Comparison of ENCODE assay signal across 8 mouse cellular contexts in the genomic region with DNA sequence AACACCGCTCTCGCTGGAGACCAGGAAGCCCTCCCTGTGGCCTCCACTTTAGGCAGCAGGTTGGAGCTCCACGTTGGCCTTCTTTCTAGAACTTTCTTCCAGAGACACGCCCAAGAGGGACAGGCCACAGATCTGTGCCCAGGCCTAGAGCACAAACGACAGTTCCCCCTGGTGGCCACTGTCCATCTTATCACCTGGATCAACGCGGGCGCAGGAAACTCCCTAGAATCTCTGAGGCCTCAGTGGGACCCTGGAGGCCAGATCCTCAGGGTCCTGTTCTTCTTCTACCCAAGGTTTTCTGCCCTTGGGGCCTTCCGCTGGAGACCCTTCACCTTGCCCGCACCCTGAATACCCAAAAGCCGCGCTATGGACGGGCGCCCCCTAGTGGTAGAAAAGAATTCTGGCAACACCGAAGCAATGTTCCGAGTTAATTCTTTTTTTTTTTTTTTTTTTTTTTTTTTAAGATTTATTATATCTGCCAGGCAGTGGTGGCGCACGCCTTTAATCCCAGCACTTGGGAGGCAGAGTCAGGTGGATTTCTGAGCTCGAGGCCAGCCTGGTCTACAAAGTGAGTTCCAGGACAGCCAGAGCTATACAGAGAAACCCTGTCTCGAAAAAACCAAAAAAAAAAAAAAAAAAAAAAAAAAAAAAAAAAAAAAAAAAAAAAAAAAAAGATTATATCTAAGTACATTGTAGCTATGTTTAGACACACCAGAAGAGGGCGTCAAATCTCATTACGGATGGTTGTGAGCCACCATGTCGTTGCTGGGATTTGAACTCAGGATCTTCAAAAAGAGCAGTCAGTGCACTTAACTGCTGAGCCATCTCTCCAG. TPM values are rescaled to one million over a fixed set of nuclear protein-coding genes. Genes with fewer than 3 reads are reported as not detected.
DNase-seq lines count a peak whose midpoint lies in the region; ATAC-seq and TF ChIP-seq lines count a peak whose summit lies in the region.
"Not testable (repeated sequence)": the region's sequence is repeated elsewhere in the genome, so short reads cannot be mapped to it uniquely, and the experiment has no call there.

No protein-coding gene starts in this region.

- not testable (repeated sequence) for H3K9me3 ChIP-seq in heart, embryonic 13.5 days; kidney, embryonic 15.5 days (replicated peaks); liver, embryonic 12.5 days (replicated peaks); stomach, embryonic 15.5 days

- peak; percentile 56; the same call in 1 of the 2 replicates for TF ChIP-seq CTCF in brain, embryonic 14.5 days (IDR thresholded peaks at IDR 0.05; ENCODE audit: borderline replicate concordance, extremely low read depth, insufficient read depth, insufficient read length)
- TF ChIP-seq CTCF in embryonic fibroblast, embryonic 13.5 days (IDR thresholded peaks at IDR 0.05; ENCODE audit: borderline replicate concordance, insufficient read depth, low read length) = peak; percentile 42

- DNase-seq in brain, embryonic 14.5 days (ENCODE audit: low read depth) = peak; percentile 56
- peak; percentile 93 for DNase-seq in naive thymus-derived CD4-positive, alpha-beta T cell, adult 2 months (ENCODE audit: low read depth)

- H3K4me3 ChIP-seq in embryonic fibroblast, embryonic 13.5 days (ENCODE audit: insufficient read depth, low read length); kidney, embryonic 15.5 days (replicated peaks): not testable (repeated sequence)
- peak overlapping the region; percentile 34; the same call in 1 of the 2 replicates for H3K4me3 ChIP-seq in heart, embryonic 13.5 days
- H3K4me3 ChIP-seq in liver, embryonic 12.5 days = peak overlapping the region; percentile 18; the same call in 1 of the 2 replicates
- H3K4me3 ChIP-seq in stomach, embryonic 15.5 days (replicated peaks) = 0 out of 2 replicates have a peak overlapping the region, but pooled peaks have one; percentile 18

- WGBS in heart, embryonic 13.5 days = 27% methylated on average over 23 of the region's 23 CpGs
- 29% methylated on average over 23 of the region's 23 CpGs for WGBS in kidney, embryonic 15.5 days
- 18% methylated on average over 23 of the region's 23 CpGs for WGBS in liver, embryonic 12.5 days (ENCODE audit: insufficient replicate concordance)
- 32% methylated on average over 23 of the region's 23 CpGs for WGBS in stomach, embryonic 15.5 days

- H3K4me1 ChIP-seq in embryonic fibroblast, embryonic 13.5 days (ENCODE audit: control insufficient read depth, insufficient read depth, low read length) = not testable (repeated sequence)
- H3K4me1 ChIP-seq in heart, embryonic 13.5 days = peaks cover 26% of the 10 kb centered on the region
- H3K4me1 ChIP-seq in kidney, embryonic 15.5 days = peaks cover 29% of the 10 kb centered on the region
- H3K4me1 ChIP-seq in liver, embryonic 12.5 days = peaks cover 49% of the 10 kb centered on the region
- peaks cover 20% of the 10 kb centered on the region for H3K4me1 ChIP-seq in stomach, embryonic 15.5 days

- H3K27me3 ChIP-seq in heart, embryonic 13.5 days (replicated peaks); kidney, embryonic 15.5 days; liver, embryonic 12.5 days (replicated peaks); stomach, embryonic 15.5 days (replicated peaks): not testable (repeated sequence)

- peak overlapping the region; percentile 61 for H3K4me2 ChIP-seq in heart, embryonic 13.5 days
- H3K4me2 ChIP-seq in kidney, embryonic 15.5 days = peak overlapping the region; percentile 48
- H3K4me2 ChIP-seq in liver, embryonic 12.5 days = peak overlapping the region; percentile 56
- H3K4me2 ChIP-seq in stomach, embryonic 15.5 days = peak overlapping the region; percentile 49

- not testable (repeated sequence) for H3K27ac ChIP-seq in embryonic fibroblast, embryonic 13.5 days (ENCODE audit: insufficient read depth, low read length); heart, embryonic 13.5 days (replicated peaks); kidney, embryonic 15.5 days; liver, embryonic 12.5 days
- peak overlapping the region; percentile 31; the same call in 1 of the 2 replicates for H3K27ac ChIP-seq in stomach, embryonic 15.5 days

- H3K36me3 ChIP-seq in heart, embryonic 13.5 days; kidney, embryonic 15.5 days; liver, embryonic 12.5 days; stomach, embryonic 15.5 days: not testable (repeated sequence)

- not testable (repeated sequence) for TF ChIP-seq POLR2A in brain, embryonic 14.5 days (IDR thresholded peaks at IDR 0.05; ENCODE audit: borderline replicate concordance, extremely low read depth, insufficient read depth, insufficient read length, poor library complexity, severe bottlenecking); embryonic fibroblast, embryonic 13.5 days (IDR thresholded peaks at IDR 0.05; ENCODE audit: low read depth, low read length)

- H3K9ac ChIP-seq in heart, embryonic 13.5 days = peak overlapping the region; percentile 56; the same call in 1 of the 2 replicates
- not testable (repeated sequence) for H3K9ac ChIP-seq in kidney, embryonic 15.5 days; liver, embryonic 12.5 days; stomach, embryonic 15.5 days

- peak; percentile 30 for ATAC-seq in CD4-positive, CD25-positive, alpha-beta regulatory T cell, adult 4 months
- ATAC-seq in heart, embryonic 13.5 days (ENCODE audit: extremely low read depth, insufficient number of reproducible peaks, low FRiP score, low TSS enrichment) = 0 out of 2 replicates have a peak, but pooled peaks have one; percentile 26
- ATAC-seq in kidney, embryonic 15.5 days (replicated peaks; ENCODE audit: low FRiP score) = peak; percentile 53; the same call in 1 of the 2 replicates
- ATAC-seq in liver, embryonic 12.5 days = peak; percentile 54
- ATAC-seq in stomach, embryonic 15.5 days (ENCODE audit: insufficient read depth, low FRiP score, low read depth) = 0 out of 2 replicates have a peak, but pooled peaks have one; percentile 20

RNA-seq across cellular contexts. Expression of a gene that starts 4.1 kb away (rescaled TPM):
- polyA plus RNA-seq in CD4-positive, CD25-positive, alpha-beta regulatory T cell, adult 4 months (2017; shearing (Covaris generic)) = 1 to 10 TPM; 1.1 to 1.6 TPM
- 30.7 and 31.2 TPM in 2 replicates for polyA plus RNA-seq in brain, embryonic 14.5 days (2012; rRNA removed)
- polyA plus RNA-seq in embryonic fibroblast, embryonic 13.5 days (2011; ENCODE audit: insufficient read length, low read depth, missing spikeins) = 1.5 and 4.3 TPM in 2 replicates
- polyA plus RNA-seq in heart, embryonic 13.5 days (2015; fragmentation: Nextera tagmentation; extraction: Ambion mirVana) = 1.5 and 1.6 TPM in 2 replicates
- 1.9 and 3.1 TPM in 2 replicates for polyA plus RNA-seq in kidney, embryonic 15.5 days (2015; fragmentation: Nextera tagmentation; extraction: Ambion mirVana)
- polyA plus RNA-seq in liver, embryonic 12.5 days (2016; fragmentation: Nextera tagmentation; extraction: Ambion mirVana) = 0.25 TPM in 1 of 2 replicates, not detected in the other
- 2.2 TPM in 2 replicates for polyA plus RNA-seq in stomach, embryonic 15.5 days (2015; fragmentation: Nextera tagmentation; extraction: Ambion mirVana)

RNA-seq across cellular contexts. Expression of a gene that starts 13.5 kb away (rescaled TPM):
- not detected for polyA plus RNA-seq in CD4-positive, CD25-positive, alpha-beta regulatory T cell, adult 4 months (2017; shearing (Covaris generic))
- polyA plus RNA-seq in brain, embryonic 14.5 days (2012; rRNA removed) = 0.08 and 0.16 TPM in 2 replicates
- polyA plus RNA-seq in embryonic fibroblast, embryonic 13.5 days (2011; ENCODE audit: insufficient read length, low read depth, missing spikeins) = 0.23 TPM in 1 of 2 replicates, not detected in the other
- 0.15 and 0.38 TPM in 2 replicates for polyA plus RNA-seq in heart, embryonic 13.5 days (2015; fragmentation: Nextera tagmentation; extraction: Ambion mirVana)
- polyA plus RNA-seq in kidney, embryonic 15.5 days (2015; fragmentation: Nextera tagmentation; extraction: Ambion mirVana) = 0.36 and 0.64 TPM in 2 replicates
- 0.12 and 0.13 TPM in 2 replicates for polyA plus RNA-seq in liver, embryonic 12.5 days (2016; fragmentation: Nextera tagmentation; extraction: Ambion mirVana)
- 0.34 and 0.45 TPM in 2 replicates for polyA plus RNA-seq in stomach, embryonic 15.5 days (2015; fragmentation: Nextera tagmentation; extraction: Ambion mirVana)

RNA-seq across cellular contexts. Expression of a gene that starts 34.1 kb away (rescaled TPM):
- 10 to 100 TPM; 28.0 to 57.1 TPM for polyA plus RNA-seq in CD4-positive, CD25-positive, alpha-beta regulatory T cell, adult 4 months (2017; shearing (Covaris generic))
- polyA plus RNA-seq in brain, embryonic 14.5 days (2012; rRNA removed) = 6.0 and 7.0 TPM in 2 replicates
- polyA plus RNA-seq in embryonic fibroblast, embryonic 13.5 days (2011; ENCODE audit: insufficient read length, low read depth, missing spikeins) = 1.4 and 6.5 TPM in 2 replicates
- polyA plus RNA-seq in heart, embryonic 13.5 days (2015; fragmentation: Nextera tagmentation; extraction: Ambion mirVana) = 4.3 and 5.6 TPM in 2 replicates
- 12.0 and 32.1 TPM in 2 replicates for polyA plus RNA-seq in kidney, embryonic 15.5 days (2015; fragmentation: Nextera tagmentation; extraction: Ambion mirVana)
- 2.7 and 3.6 TPM in 2 replicates for polyA plus RNA-seq in liver, embryonic 12.5 days (2016; fragmentation: Nextera tagmentation; extraction: Ambion mirVana)
- 340 and 467 TPM in 2 replicates for polyA plus RNA-seq in stomach, embryonic 15.5 days (2015; fragmentation: Nextera tagmentation; extraction: Ambion mirVana)

RNA-seq across cellular contexts. Expression of a gene that starts 42.7 kb away (rescaled TPM):
- polyA plus RNA-seq in CD4-positive, CD25-positive, alpha-beta regulatory T cell, adult 4 months (2017; shearing (Covaris generic)) = 100 to 1,000 TPM; 198 to 237 TPM
- polyA plus RNA-seq in brain, embryonic 14.5 days (2012; rRNA removed) = 77.8 and 100 TPM in 2 replicates
- 80.4 and 81.2 TPM in 2 replicates for polyA plus RNA-seq in embryonic fibroblast, embryonic 13.5 days (2011; ENCODE audit: insufficient read length, low read depth, missing spikeins)
- 169 and 182 TPM in 2 replicates for polyA plus RNA-seq in heart, embryonic 13.5 days (2015; fragmentation: Nextera tagmentation; extraction: Ambion mirVana)
- 154 and 164 TPM in 2 replicates for polyA plus RNA-seq in kidney, embryonic 15.5 days (2015; fragmentation: Nextera tagmentation; extraction: Ambion mirVana)
- polyA plus RNA-seq in liver, embryonic 12.5 days (2016; fragmentation: Nextera tagmentation; extraction: Ambion mirVana) = 72.3 and 73.6 TPM in 2 replicates
- polyA plus RNA-seq in stomach, embryonic 15.5 days (2015; fragmentation: Nextera tagmentation; extraction: Ambion mirVana) = 175 and 195 TPM in 2 replicates

RNA-seq across cellular contexts. Expression of a gene that starts 59.4 kb away (rescaled TPM):
- 100 to 1,000 TPM; 181 to 326 TPM for polyA plus RNA-seq in CD4-positive, CD25-positive, alpha-beta regulatory T cell, adult 4 months (2017; shearing (Covaris generic))
- polyA plus RNA-seq in brain, embryonic 14.5 days (2012; rRNA removed) = 444 and 451 TPM in 2 replicates
- polyA plus RNA-seq in embryonic fibroblast, embryonic 13.5 days (2011; ENCODE audit: insufficient read length, low read depth, missing spikeins) = 442 and 496 TPM in 2 replicates
- 168 TPM in 2 replicates for polyA plus RNA-seq in heart, embryonic 13.5 days (2015; fragmentation: Nextera tagmentation; extraction: Ambion mirVana)
- 264 and 265 TPM in 2 replicates for polyA plus RNA-seq in kidney, embryonic 15.5 days (2015; fragmentation: Nextera tagmentation; extraction: Ambion mirVana)
- 186 and 188 TPM in 2 replicates for polyA plus RNA-seq in liver, embryonic 12.5 days (2016; fragmentation: Nextera tagmentation; extraction: Ambion mirVana)
- polyA plus RNA-seq in stomach, embryonic 15.5 days (2015; fragmentation: Nextera tagmentation; extraction: Ambion mirVana) = 239 and 240 TPM in 2 replicates
